Mouse (Mus musculus) G1E (cell line): ENCODE measurements around the gene Txnrd2.

Experiments used
- CTCF ChIP-seq: IDR thresholded peaks from 2 replicates; pipeline ENCODE4 v1.5.1; 2012; ENCODE audit warnings: low read depth, low read length, inconsistent platforms, mixed read lengths
- GATA1 ChIP-seq: IDR thresholded peaks from 2 replicates; pipeline ENCODE4 v1.6.1; 2012; ENCODE audit warnings: borderline replicate concordance, low read length, inconsistent platforms, mixed read lengths
- GATA2 ChIP-seq: IDR thresholded peaks from 2 replicates; pipeline ENCODE4 v1.6.1; 2012; ENCODE audit warnings: low read depth, low read length, inconsistent platforms, borderline replicate concordance
- POLR2AphosphoS5 ChIP-seq: IDR thresholded peaks from 2 replicates; pipeline ENCODE4 v1.6.1; 2012; ENCODE audit warnings: low read depth, low read length, inconsistent platforms; ENCODE audit not compliant: insufficient replicate concordance
- TAL1 ChIP-seq: conservative IDR thresholded peaks from 2 replicates; pipeline ENCODE4 v1.6.1; 2012; ENCODE audit warnings: low read depth, low read length, inconsistent platforms, mixed read lengths

DNA sequence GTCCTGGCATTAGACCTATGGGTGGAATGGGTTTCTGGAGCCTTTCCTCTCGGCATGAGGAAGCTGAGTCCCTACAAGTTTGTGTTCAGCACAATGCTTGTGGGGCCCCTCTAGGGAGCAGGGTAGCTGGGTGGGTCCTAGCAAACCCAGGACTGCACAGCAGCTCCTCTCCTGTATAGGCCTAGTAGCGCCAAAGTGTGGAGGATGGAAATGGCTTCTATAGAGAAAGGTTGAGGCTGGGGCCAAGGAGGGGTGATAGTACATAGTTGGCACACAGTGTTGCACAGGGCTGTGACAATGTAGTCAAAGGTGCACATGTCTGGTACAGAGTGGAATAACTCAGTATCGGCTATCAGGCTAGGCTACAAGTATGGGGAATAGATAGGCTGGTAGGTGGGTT is 32.1 kb upstream of the Txnrd2 start:
- TF ChIP-seq CTCF = no peak
- TF ChIP-seq GATA1 = no peak
- TF ChIP-seq GATA2 = no peak
- TF ChIP-seq POLR2AphosphoS5 = no peak
- no peak for TF ChIP-seq TAL1
